Mouse (Mus musculus): ENCODE results near the gene Plppr2. TPM values are rescaled to one million over a fixed set of nuclear protein-coding genes. Genes with fewer than 3 reads are reported as not detected.

Gene Plppr2
- total and polyA plus RNA-seq, 3 experiments = not detected

DNA sequence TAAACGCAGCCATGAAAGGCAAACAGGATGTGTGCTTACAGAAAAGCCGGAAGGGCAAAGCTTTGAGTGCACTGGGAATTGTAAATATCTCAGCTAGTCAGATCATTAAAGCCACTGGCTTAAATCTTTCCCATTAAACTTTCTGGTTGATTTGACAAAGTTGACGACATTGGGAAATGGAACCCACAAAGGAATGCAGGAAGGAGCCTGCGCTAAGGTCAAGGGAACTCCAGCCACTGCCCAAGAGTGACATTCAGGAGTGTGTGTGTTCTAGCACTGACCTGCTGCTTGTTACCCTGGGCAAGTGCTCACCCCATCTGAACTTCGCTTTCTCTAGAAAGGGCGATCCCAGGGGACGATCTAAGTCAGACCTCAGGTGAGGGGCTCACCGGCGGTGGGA, 23.3 kb downstream of the Plppr2 start:
- no peak overlapping the region for H3K4me3 ChIP-seq (replicated peaks in 1 of 3; ENCODE audit: low read depth in 2 of 3, low read length in 2 of 3, poor library complexity in 1 of 3)
- H3K4me2 ChIP-seq (ENCODE audit: insufficient read depth, low read depth, poor library complexity, severe bottlenecking) = no peak overlapping the region
- peaks cover 40% of the 10 kb centered on the region for H3K27me3 ChIP-seq (replicated peaks)
- in situ Hi-C loops (cut with MboI; ENCODE audit: low pct_ligation_motif_present, low pct_unique_long_range_greater_than_20kb, low sequenced_read_pairs) (loop anchor here (5.0 kb wide), 1 partner anchor 42 kb away; the partner anchor contains the start of genes Ccdc151 and Prkcsh), dilution Hi-C loops (cut with MboI; ENCODE audit: extremely low pct_ligation_motif_present, extremely low pct_unique_long_range_greater_than_20kb, low sequenced_read_pairs) (no loop called here)
- H3K9ac ChIP-seq (ENCODE audit: insufficient read depth, low read depth) = no peak overlapping the region
- no peaks in the 10 kb centered on the region for H3K9me3 ChIP-seq (replicated peaks; ENCODE audit: low read length)
- H3K27ac ChIP-seq (ENCODE audit: insufficient read depth, low read depth) = no peak overlapping the region
- no peak for DNase-seq (ENCODE audit: extremely low read depth)
- peaks cover 11 to 13% of the 10 kb centered on the region in 2 experiments for H3K4me1 ChIP-seq (ENCODE audit: control insufficient read depth in 1 of 2, insufficient read depth in 2 of 2)
- H3K36me3 ChIP-seq (replicated peaks in 1 of 2; ENCODE audit: control insufficient read depth in 1 of 2, insufficient read depth in 1 of 2, low read length in 1 of 2) = peaks cover 3% of the 10 kb centered on the region in 2 experiments
- no peak for TF ChIP-seq CHD1 (IDR thresholded peaks at IDR 0.05; ENCODE audit: low read depth, low read length)
- no peak for TF ChIP-seq ZMIZ1 (IDR thresholded peaks at IDR 0.05; ENCODE audit: low read depth, low read length)
- TF ChIP-seq USF1 (IDR thresholded peaks at IDR 0.05; ENCODE audit: low read depth, low read length) = no peak
- no peak for TF ChIP-seq BHLHE40 (IDR thresholded peaks at IDR 0.05; ENCODE audit: low read depth, low read length)
- TF ChIP-seq RCOR1 (conservative IDR thresholded peaks at IDR 0.05; ENCODE audit: low read depth, low read length) = no peak
- no peak for TF ChIP-seq CTCF (conservative IDR thresholded peaks at IDR 0.05 in 1 of 2, IDR thresholded peaks at IDR 0.05 in 1 of 2; ENCODE audit: low read depth in 2 of 2, low read length in 2 of 2)
- no peak for TF ChIP-seq HCFC1 (IDR thresholded peaks at IDR 0.05; ENCODE audit: low read depth, low read length)
- TF ChIP-seq ELF1 (IDR thresholded peaks at IDR 0.05; ENCODE audit: low read depth, low read length) = no peak
- no peak for TF ChIP-seq POLR2AphosphoS2 (IDR thresholded peaks at IDR 0.05; ENCODE audit: low read depth, low read length)
- TF ChIP-seq MXI1 (IDR thresholded peaks at IDR 0.05; ENCODE audit: low read depth, low read length) = no peak
- no peak for TF ChIP-seq MEF2A (IDR thresholded peaks at IDR 0.05; ENCODE audit: borderline replicate concordance, low read depth, low read length)
- no peak for TF ChIP-seq MAZ (IDR thresholded peaks at IDR 0.05; ENCODE audit: low read depth, low read length)
- TF ChIP-seq NELFE (IDR thresholded peaks at IDR 0.05; ENCODE audit: low read depth, low read length) = no peak
- H3K79me2 ChIP-seq (replicated peaks; ENCODE audit: control insufficient read depth, extremely low read depth, insufficient read depth, poor library complexity, severe bottlenecking) = 0 out of 2 replicates have a peak, but pooled peaks cover 3% of the 10 kb centered on the region

GRCm38 (mm10) chr9:21960558-21961208, 23.9 kb downstream of the Plppr2 start:
- Histone ChIP-seq H3K4me2 (ENCODE audit: insufficient read depth, low read depth, poor library complexity, severe bottlenecking) (no peak overlapping the region), H3K36me3 (replicated peaks in 1 of 2; ENCODE audit: control insufficient read depth in 1 of 2, insufficient read depth in 1 of 2, low read length in 1 of 2) (peaks cover 3% of the 10 kb centered on the region in 2 experiments), H3K9ac (ENCODE audit: insufficient read depth, low read depth) (no peak overlapping the region), H3K9me3 (replicated peaks; ENCODE audit: low read length) (no peaks in the 10 kb centered on the region), H3K4me3 (replicated peaks in 1 of 3; ENCODE audit: low read depth in 2 of 3, low read length in 2 of 3, poor library complexity in 1 of 3) (no peak overlapping the region), H3K27ac (ENCODE audit: insufficient read depth, low read depth) (no peak overlapping the region), H3K4me1 (ENCODE audit: control insufficient read depth in 1 of 2, insufficient read depth in 2 of 2) (peaks cover 11 to 13% of the 10 kb centered on the region in 2 experiments), H3K27me3 (replicated peaks) (peaks cover 42% of the 10 kb centered on the region), H3K79me2 (replicated peaks; ENCODE audit: control insufficient read depth, extremely low read depth, insufficient read depth, poor library complexity, severe bottlenecking) (0 out of 2 replicates have a peak, but pooled peaks cover 3% of the 10 kb centered on the region)
- in situ Hi-C loops (cut with MboI; ENCODE audit: low pct_ligation_motif_present, low pct_unique_long_range_greater_than_20kb, low sequenced_read_pairs) = loop anchor here (5.0 kb wide), 1 partner anchor 42 kb away; the partner anchor contains the start of genes Ccdc151 and Prkcsh
- dilution Hi-C loops (cut with MboI; ENCODE audit: extremely low pct_ligation_motif_present, extremely low pct_unique_long_range_greater_than_20kb, low sequenced_read_pairs) = no loop called here
- no peak for DNase-seq (ENCODE audit: extremely low read depth)
- TF ChIP-seq BHLHE40 (IDR thresholded peaks at IDR 0.05; ENCODE audit: low read depth, low read length) (no peak), ZKSCAN1 (IDR thresholded peaks at IDR 0.05; ENCODE audit: borderline replicate concordance, low read depth, low read length) (no peak), ZNF384 (IDR thresholded peaks at IDR 0.05; ENCODE audit: low read depth, low read length) (no peak), IRF4 (IDR thresholded peaks at IDR 0.05; ENCODE audit: low read depth, low read length) (no peak), HCFC1 (IDR thresholded peaks at IDR 0.05; ENCODE audit: low read depth, low read length) (no peak), E2F4 (IDR thresholded peaks at IDR 0.05; ENCODE audit: insufficient replicate concordance, low read depth, low read length) (no peak), SMC3 (IDR thresholded peaks at IDR 0.05; ENCODE audit: low read depth, low read length) (no peak), RCOR1 (conservative IDR thresholded peaks at IDR 0.05; ENCODE audit: low read depth, low read length) (no peak), POLR2AphosphoS2 (IDR thresholded peaks at IDR 0.05; ENCODE audit: low read depth, low read length) (no peak), RAD21 (IDR thresholded peaks at IDR 0.05; ENCODE audit: low read depth, low read length) (no peak), TBP (conservative IDR thresholded peaks at IDR 0.05; ENCODE audit: low read depth, low read length) (no peak), USF2 (conservative IDR thresholded peaks at IDR 0.05; ENCODE audit: low read depth, low read length) (no peak), JUND (conservative IDR thresholded peaks at IDR 0.05; ENCODE audit: low read depth, low read length) (no peak), TCF12 (IDR thresholded peaks at IDR 0.05; ENCODE audit: low read depth, low read length) (no peak)

All from CH12.LX (cell line).